29 mouse cellular contexts compared by ENCODE assay signal in genomic region chr9:22457142-22457835, GRCm38 (mm10). TPM values are rescaled to one million over a fixed set of nuclear protein-coding genes. Genes with fewer than 3 reads are reported as not detected.
DNase-seq lines count a peak whose midpoint lies in the region; ATAC-seq and TF ChIP-seq lines count a peak whose summit lies in the region.
"Had no signal": no experiment of that assay in that cellular context is flagged by ENCODE, and none has a peak within 500 bp of the region (broad histone marks: within the 10 kb centered on the region; RNA-seq: fewer than 3 reads in every experiment).

No protein-coding gene starts in this region.

- H3K4me1 ChIP-seq in heart, adult 2 months (ENCODE audit: control insufficient read depth, insufficient read depth, low read length): peaks cover 2% of the 10 kb centered on the region
- no peaks in the 10 kb centered on the region for H3K4me1 ChIP-seq in lung, postnatal 0 days (ENCODE audit: insufficient read depth, low read depth, low read length)
- H3K4me1 ChIP-seq in CH12.LX (ENCODE audit: control insufficient read depth in 1 of 2, insufficient read depth in 2 of 2): peaks cover 4 to 25% of the 10 kb centered on the region in 2 experiments
- no peaks in the 10 kb centered on the region for H3K4me1 ChIP-seq in hindbrain, embryonic 12.5 days
- H3K4me1 ChIP-seq: forebrain, embryonic 12.5 days; heart, embryonic 10.5 days; limb, embryonic 10.5 days; lung, embryonic 15.5 days had no signal

- H3K36me3 ChIP-seq in heart, adult 2 months (ENCODE audit: control insufficient read depth, insufficient read depth, low read length): no peaks in the 10 kb centered on the region; the same call in 1 of the 2 replicates
- peaks cover 38% of the 10 kb centered on the region for H3K36me3 ChIP-seq in lung, postnatal 0 days (ENCODE audit: insufficient read depth, low read length)
- H3K36me3 ChIP-seq in CH12.LX (replicated peaks in 1 of 2; ENCODE audit: control insufficient read depth in 1 of 2, insufficient read depth in 1 of 2, low read length in 1 of 2): peaks cover 47 to 80% of the 10 kb centered on the region in 2 experiments
- peaks cover 64% of the 10 kb centered on the region for H3K36me3 ChIP-seq in hindbrain, embryonic 12.5 days

- intact Hi-C loops in heart, adult 2 months (cut with DNase I): loop anchor here (5.0 kb wide), 1 partner anchor 45 kb away; the partner anchor contains the start of gene 9530077C05Rik
- intact Hi-C loops in heart, postnatal 25 days (cut with DNase I): no loop called here

- no peak for TF ChIP-seq CTCF in heart, adult 2 months (IDR thresholded peaks at IDR 0.05)
- no peak for TF ChIP-seq CTCF in lung, postnatal 0 days (IDR thresholded peaks at IDR 0.05)
- no peak for TF ChIP-seq CTCF in CH12.LX (conservative IDR thresholded peaks at IDR 0.05 in 1 of 2, IDR thresholded peaks at IDR 0.05 in 1 of 2; ENCODE audit: low read depth in 2 of 2, low read length in 2 of 2)

- TF ChIP-seq POLR2A in heart, adult 2 months (IDR thresholded peaks at IDR 0.05; ENCODE audit: insufficient read depth, low read depth, low read length): no peak
- TF ChIP-seq POLR2A in CH12.LX (IDR thresholded peaks at IDR 0.05; ENCODE audit: low read depth, low read length): no peak

- H3K27ac ChIP-seq in heart, adult 2 months: peak overlapping the region; percentile 55
- no peak overlapping the region for H3K27ac ChIP-seq in lung, postnatal 0 days (ENCODE audit: low read length)
- peak overlapping the region; percentile 32 for H3K27ac ChIP-seq in CH12.LX (ENCODE audit: insufficient read depth, low read depth)
- H3K27ac ChIP-seq in hindbrain, embryonic 12.5 days: no peak overlapping the region
- H3K27ac ChIP-seq: forebrain, embryonic 12.5 days; heart, embryonic 10.5 days; limb, embryonic 10.5 days; liver, embryonic 13.5 days; lung, embryonic 15.5 days had no signal

- no peaks in the 10 kb centered on the region for H3K79me2 ChIP-seq in heart, adult 2 months (replicated peaks; ENCODE audit: control insufficient read depth, insufficient read depth, low read length)
- H3K79me2 ChIP-seq in CH12.LX (replicated peaks; ENCODE audit: control insufficient read depth, extremely low read depth, insufficient read depth, poor library complexity, severe bottlenecking): no peaks in the 10 kb centered on the region

- H3K4me2 ChIP-seq in lung, postnatal 0 days (replicated peaks; ENCODE audit: low read depth, low read length): no peak overlapping the region
- H3K4me2 ChIP-seq in CH12.LX (ENCODE audit: insufficient read depth, low read depth, poor library complexity, severe bottlenecking): peak overlapping the region; percentile 8; the same call in 1 of the 2 replicates
- H3K4me2 ChIP-seq in hindbrain, embryonic 12.5 days (replicated peaks): no peak overlapping the region
- H3K4me2 ChIP-seq: forebrain, embryonic 12.5 days; liver, embryonic 13.5 days; lung, embryonic 15.5 days had no signal

- TF ChIP-seq EP300 in heart, adult 2 months (IDR thresholded peaks at IDR 0.05; ENCODE audit: insufficient read depth, low read depth, low read length): no peak
- TF ChIP-seq EP300 in lung, postnatal 0 days (IDR thresholded peaks at IDR 0.05): no peak
- TF ChIP-seq EP300 in CH12.LX (IDR thresholded peaks at IDR 0.05; ENCODE audit: low read length): 0 out of 2 replicates have a peak, but pooled peaks have one; percentile 25

- H3K4me3 ChIP-seq in heart, adult 2 months: no peak overlapping the region
- H3K4me3 ChIP-seq in lung, postnatal 0 days (ENCODE audit: low read depth, low read length): no peak overlapping the region
- H3K4me3 ChIP-seq in CH12.LX (replicated peaks in 1 of 3; ENCODE audit: low read depth in 2 of 3, low read length in 2 of 3, poor library complexity in 1 of 3): peak overlapping the region in 1 of 3 experiments; percentile 30
- no peak overlapping the region for H3K4me3 ChIP-seq in hindbrain, embryonic 12.5 days
- H3K4me3 ChIP-seq: forebrain, embryonic 12.5 days; heart, embryonic 10.5 days; limb, embryonic 10.5 days; liver, embryonic 13.5 days; lung, embryonic 15.5 days had no signal

- H3K27me3 ChIP-seq in heart, adult 2 months (ENCODE audit: control insufficient read depth, insufficient read depth, low read length): no peaks in the 10 kb centered on the region
- no peaks in the 10 kb centered on the region for H3K27me3 ChIP-seq in lung, postnatal 0 days (replicated peaks; ENCODE audit: insufficient read depth, low read length)
- no peaks in the 10 kb centered on the region for H3K27me3 ChIP-seq in CH12.LX (replicated peaks)
- H3K27me3 ChIP-seq in hindbrain, embryonic 12.5 days: no peaks in the 10 kb centered on the region
- H3K27me3 ChIP-seq: forebrain, embryonic 12.5 days; liver, embryonic 13.5 days; lung, embryonic 15.5 days had no signal

- H3K9ac ChIP-seq in heart, adult 2 months (ENCODE audit: low read depth, low read length): no peak overlapping the region
- H3K9ac ChIP-seq in lung, postnatal 0 days (replicated peaks; ENCODE audit: low read depth): no peak overlapping the region
- no peak overlapping the region for H3K9ac ChIP-seq in CH12.LX (ENCODE audit: insufficient read depth, low read depth)
- H3K9ac ChIP-seq in hindbrain, embryonic 12.5 days: no peak overlapping the region
- H3K9ac ChIP-seq: forebrain, embryonic 12.5 days; liver, embryonic 13.5 days; lung, embryonic 15.5 days had no signal

- DNase-seq in heart, adult 2 months: peak in 1 of 2 experiments; percentile 26
- no peak for DNase-seq in heart, postnatal 25 days (ENCODE audit: low spot score)
- peak; percentile 29 for DNase-seq in lung, postnatal 10 days
- DNase-seq in lung, postnatal 0 days (ENCODE audit: low spot score): no peak
- peak; percentile 86 for DNase-seq in CH12.LX (ENCODE audit: extremely low read depth)
- DNase-seq in c-Kit-positive CD71-positive TER-119-positive erythroid progenitor cells, embryonic 14.5 days (ENCODE audit: low spot score): no peak
- DNase-seq: cerebellum, adult 9-11 months; gastrocnemius, postnatal 14 days; kidney, postnatal 14 days; liver, embryonic 13.5 days; retina, postnatal 1 day; thymus, adult 18-20 months; thymus, postnatal 4 days had no signal

- ATAC-seq in lung, postnatal 0 days: no peak
- 0 out of 2 replicates have a peak, but pooled peaks have one; percentile 15 for ATAC-seq in megakaryocyte, adult 5-6 weeks (ENCODE audit: poor library complexity, severe bottlenecking)
- no peak for ATAC-seq in hindbrain, embryonic 12.5 days (ENCODE audit: low FRiP score)
- ATAC-seq: activated CD4-positive, CD25-positive, alpha-beta regulatory T cell, adult 4 months; hindbrain, embryonic 16.5 days; intestine, embryonic 16.5 days had no signal

- WGBS in heart, adult 2 months: 55% methylated on average over 11 of the region's 11 CpGs
- 79% methylated on average over 11 of the region's 11 CpGs for WGBS in lung, postnatal 0 days
- WGBS in hindbrain, embryonic 12.5 days: 85% methylated on average over 11 of the region's 11 CpGs

- in situ Hi-C loops in CH12.LX (cut with MboI; ENCODE audit: low pct_ligation_motif_present, low pct_unique_long_range_greater_than_20kb, low sequenced_read_pairs): no loop called here

- TF ChIP-seq RAD21 in CH12.LX (IDR thresholded peaks at IDR 0.05; ENCODE audit: low read depth, low read length): no peak

- dilution Hi-C loops in CH12.LX (cut with MboI; ENCODE audit: extremely low pct_ligation_motif_present, extremely low pct_unique_long_range_greater_than_20kb, low sequenced_read_pairs): no loop called here

- no peaks in the 10 kb centered on the region for H3K9me3 ChIP-seq in lung, postnatal 0 days (ENCODE audit: low read length)
- no peaks in the 10 kb centered on the region for H3K9me3 ChIP-seq in CH12.LX (replicated peaks; ENCODE audit: low read length)
- H3K9me3 ChIP-seq in hindbrain, embryonic 12.5 days (replicated peaks): no peaks in the 10 kb centered on the region
- H3K9me3 ChIP-seq: forebrain, embryonic 12.5 days; heart, embryonic 10.5 days; limb, embryonic 10.5 days; liver, embryonic 13.5 days; lung, embryonic 15.5 days had no signal

RNA-seq across cellular contexts. Expression of gene Gm17545, which starts 3.2 kb away (rescaled TPM):
- not detected for total RNA-seq in heart, adult 2 months (2021)
- polyA plus RNA-seq in heart, adult 2 months (2012; rRNA removed): not detected in 2 replicates
- total RNA-seq in heart, postnatal 25 days (2021): not detected
- not detected in 2 replicates for polyA plus RNA-seq in lung, postnatal 0 days (2015; fragmentation: Nextera tagmentation; extraction: Ambion mirVana)
- not detected in 2 replicates for total RNA-seq in CH12.LX (2012; rRNA removed)
- not detected in 2 replicates for total RNA-seq in CH12.LX (2014; rRNA removed)
- polyA plus RNA-seq in CH12.LX (2012; ENCODE audit: insufficient read length, low read depth): not detected in 2 replicates
- total RNA-seq in megakaryocyte, adult 5-6 weeks (2015): not detected in 2 replicates
- not detected in 2 replicates for total RNA-seq in megakaryocyte, adult 5-6 weeks (2017)
- polyA plus RNA-seq in hindbrain, embryonic 12.5 days (2016; fragmentation: Nextera tagmentation; extraction: Ambion mirVana): not detected in 2 replicates
- total RNA-seq: ES-E14; gastrocnemius, postnatal 14 days; heart, postnatal 14 days; layer of hippocampus, adult 8-10 months; left cerebral cortex, adult 8-10 months had no signal
- polyA plus RNA-seq: activated CD4-positive, CD25-positive, alpha-beta regulatory T cell, adult 4 months; cortical plate, adult 2 months; embryonic facial prominence, embryonic 11.5 days; forebrain, embryonic 12.5 days; heart, embryonic 10.5 days; hindbrain, embryonic 16.5 days; intestine, embryonic 16.5 days; limb, embryonic 10.5 days; liver, embryonic 13.5 days; lung, embryonic 15.5 days; stomach, embryonic 14.5 days had no signal

RNA-seq across cellular contexts. Expression of gene Rp9, which starts 12.3 kb away (rescaled TPM):
- 10 to 100 TPM; 42.6 to 46.1 TPM for total RNA-seq in heart, adult 2 months (2021)
- polyA plus RNA-seq in heart, adult 2 months (2012; rRNA removed): 35.1 and 39.5 TPM in 2 replicates
- 10 to 100 TPM; 40.5 to 43.8 TPM for total RNA-seq in heart, postnatal 25 days (2021)
- polyA plus RNA-seq in lung, postnatal 0 days (2015; fragmentation: Nextera tagmentation; extraction: Ambion mirVana): 67.6 and 68.1 TPM in 2 replicates
- total RNA-seq in CH12.LX (2012; rRNA removed) (75.5 and 86.9 TPM in 2 replicates), CH12.LX (2014; rRNA removed) (64.2 and 82.1 TPM in 2 replicates)
- polyA plus RNA-seq in CH12.LX (2012; ENCODE audit: insufficient read length, low read depth): 75.9 and 85.0 TPM in 2 replicates
- 107 and 118 TPM in 2 replicates for total RNA-seq in megakaryocyte, adult 5-6 weeks (2015)
- total RNA-seq in megakaryocyte, adult 5-6 weeks (2017): 113 and 155 TPM in 2 replicates
- 63.8 and 66.5 TPM in 2 replicates for polyA plus RNA-seq in hindbrain, embryonic 12.5 days (2016; fragmentation: Nextera tagmentation; extraction: Ambion mirVana)

RNA-seq across cellular contexts. Expression of gene Bbs9, which starts 18.2 kb away (rescaled TPM):
- 10 to 100 TPM; 11.9 to 12.4 TPM for total RNA-seq in heart, adult 2 months (2021)
- 6.3 and 9.0 TPM in 2 replicates for polyA plus RNA-seq in heart, adult 2 months (2012; rRNA removed)
- total RNA-seq in heart, postnatal 25 days (2021): 10 to 100 TPM; 10.5 to 14.7 TPM
- polyA plus RNA-seq in lung, postnatal 0 days (2015; fragmentation: Nextera tagmentation; extraction: Ambion mirVana): 7.1 and 11.2 TPM in 2 replicates
- total RNA-seq in CH12.LX (2012; rRNA removed): 8.1 and 9.1 TPM in 2 replicates
- 7.8 and 8.5 TPM in 2 replicates for total RNA-seq in CH12.LX (2014; rRNA removed)
- 6.9 and 8.5 TPM in 2 replicates for polyA plus RNA-seq in CH12.LX (2012; ENCODE audit: insufficient read length, low read depth)
- 7.3 and 12.2 TPM in 2 replicates for total RNA-seq in megakaryocyte, adult 5-6 weeks (2015)
- total RNA-seq in megakaryocyte, adult 5-6 weeks (2017): 8.2 and 13.2 TPM in 2 replicates
- polyA plus RNA-seq in hindbrain, embryonic 12.5 days (2016; fragmentation: Nextera tagmentation; extraction: Ambion mirVana): 19.5 and 21.5 TPM in 2 replicates

RNA-seq across cellular contexts. Expression of gene 9530077C05Rik, which starts 46.0 kb away (rescaled TPM):
- total RNA-seq in heart, adult 2 months (2021): under 1 TPM; 0.29 to 0.50 TPM
- polyA plus RNA-seq in heart, adult 2 months (2012; rRNA removed): 0.27 and 0.53 TPM in 2 replicates
- under 1 TPM; 0.70 to 0.92 TPM for total RNA-seq in heart, postnatal 25 days (2021)
- 4.5 and 4.9 TPM in 2 replicates for polyA plus RNA-seq in lung, postnatal 0 days (2015; fragmentation: Nextera tagmentation; extraction: Ambion mirVana)
- total RNA-seq in CH12.LX (2012; rRNA removed) (0.46 and 0.93 TPM in 2 replicates), CH12.LX (2014; rRNA removed) (0.71 and 0.78 TPM in 2 replicates)
- 0.27 and 1.4 TPM in 2 replicates for polyA plus RNA-seq in CH12.LX (2012; ENCODE audit: insufficient read length, low read depth)
- total RNA-seq in megakaryocyte, adult 5-6 weeks (2015): 2.2 and 2.7 TPM in 2 replicates
- 3.4 and 5.8 TPM in 2 replicates for total RNA-seq in megakaryocyte, adult 5-6 weeks (2017)
- 5.7 and 7.5 TPM in 2 replicates for polyA plus RNA-seq in hindbrain, embryonic 12.5 days (2016; fragmentation: Nextera tagmentation; extraction: Ambion mirVana)

Comparison
In these comparisons a context has a peak if more than half of its experiments do, and no peak if none do; other contexts are left out.
1. DNase-seq: peak in lung, postnatal 10 days (single experiment) and CH12.LX (single experiment); none in heart, postnatal 25 days (single experiment), lung, postnatal 0 days (single experiment) and c-Kit-positive CD71-positive TER-119-positive erythroid progenitor cells, embryonic 14.5 days (single experiment).
2. H3K27ac ChIP-seq: peak in heart, adult 2 months (single experiment) and CH12.LX (single experiment); none in lung, postnatal 0 days (single experiment) and hindbrain, embryonic 12.5 days (single experiment).